Comparison of ENCODE assay signal across 8 mouse cellular contexts in the genomic region with DNA sequence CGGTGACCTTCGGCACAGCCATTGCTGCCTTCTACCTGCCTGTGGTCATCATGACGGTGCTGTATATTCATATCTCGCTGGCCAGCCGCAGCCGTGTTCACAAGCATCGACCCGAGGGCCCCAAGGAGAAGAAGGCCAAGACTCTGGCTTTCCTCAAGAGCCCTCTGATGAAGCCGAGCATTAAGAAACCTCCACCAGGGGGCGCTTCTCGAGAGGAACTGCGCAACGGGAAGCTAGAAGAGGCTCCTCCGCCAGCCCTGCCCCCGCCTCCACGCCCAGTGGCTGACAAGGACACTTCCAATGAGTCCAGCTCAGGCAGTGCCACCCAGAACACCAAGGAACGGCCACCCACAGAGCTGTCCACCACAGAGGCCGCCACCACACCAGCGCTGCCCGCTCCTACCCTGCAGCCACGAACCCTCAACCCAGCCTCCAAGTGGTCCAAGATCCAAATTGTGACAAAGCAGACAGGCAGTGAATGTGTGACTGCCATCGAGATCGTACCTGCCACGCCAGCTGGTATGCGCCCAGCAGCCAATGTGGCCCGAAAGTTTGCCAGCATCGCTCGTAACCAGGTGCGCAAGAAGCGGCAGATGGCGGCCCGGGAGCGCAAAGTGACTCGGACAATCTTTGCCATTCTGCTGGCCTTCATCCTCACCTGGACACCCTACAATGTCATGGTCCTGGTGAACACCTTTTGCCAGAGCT. TPM values are rescaled to one million over a fixed set of nuclear protein-coding genes. Genes with fewer than 3 reads are reported as not detected.
DNase-seq lines count a peak whose midpoint lies in the region; ATAC-seq and TF ChIP-seq lines count a peak whose summit lies in the region.

No protein-coding gene starts in this region.

- peaks cover 35% of the 10 kb centered on the region for H3K4me1 ChIP-seq in cerebellum, adult 2 months (ENCODE audit: control insufficient read depth, insufficient read depth, low read length)
- H3K4me1 ChIP-seq in intestine, embryonic 15.5 days (replicated peaks), result peaks cover 44% of the 10 kb centered on the region
- H3K4me1 ChIP-seq in limb, embryonic 10.5 days, result peaks cover 57% of the 10 kb centered on the region
- H3K4me1 ChIP-seq in midbrain, embryonic 12.5 days, result peaks cover 46% of the 10 kb centered on the region

- no peaks in the 10 kb centered on the region for H3K36me3 ChIP-seq in intestine, embryonic 15.5 days
- peaks cover 31% of the 10 kb centered on the region for H3K36me3 ChIP-seq in limb, embryonic 10.5 days
- no peaks in the 10 kb centered on the region for H3K36me3 ChIP-seq in midbrain, embryonic 12.5 days

- H3K9me3 ChIP-seq in intestine, embryonic 15.5 days, result no peaks in the 10 kb centered on the region
- H3K9me3 ChIP-seq in limb, embryonic 10.5 days (replicated peaks), result no peaks in the 10 kb centered on the region
- H3K9me3 ChIP-seq in midbrain, embryonic 12.5 days, result no peaks in the 10 kb centered on the region

- DNase-seq in left cerebral cortex, adult 18-20 months (ENCODE audit: low spot score in 2 of 2), result peak; percentile 88 to 91
- no peak for DNase-seq in left cerebral cortex, adult 11 months (ENCODE audit: low spot score)
- DNase-seq in cerebellum, adult 2 months, result peak; percentile 81 to 85
- DNase-seq in gastrocnemius, adult 2 months, result peak; percentile 82
- peak; percentile 89 for DNase-seq in limb, embryonic 10.5 days (ENCODE audit: low spot score)
- DNase-seq in spleen, postnatal 14 days (ENCODE audit: low spot score in 2 of 2), result peak; percentile 55 to 76

- H3K27me3 ChIP-seq in cerebellum, adult 2 months (ENCODE audit: control insufficient read depth, insufficient read depth, low read length), result no peaks in the 10 kb centered on the region; the same call in 1 of the 2 replicates
- H3K27me3 ChIP-seq in intestine, embryonic 15.5 days (replicated peaks), result peaks cover 12% of the 10 kb centered on the region
- peaks cover 26% of the 10 kb centered on the region for H3K27me3 ChIP-seq in limb, embryonic 10.5 days (ENCODE audit: low read depth, poor library complexity, severe bottlenecking)
- H3K27me3 ChIP-seq in midbrain, embryonic 12.5 days, result peaks cover 39% of the 10 kb centered on the region

- TF ChIP-seq POLR2A in cerebellum, adult 2 months (IDR thresholded peaks at IDR 0.05; ENCODE audit: borderline replicate concordance, insufficient read depth, low read length), result no peak

- intact Hi-C loops in gastrocnemius, adult 2 months (cut with DNase I), result no loop called here

- no peak for ATAC-seq in intestine, embryonic 15.5 days
- no peak for ATAC-seq in midbrain, embryonic 12.5 days (ENCODE audit: low FRiP score, low read depth)

- H3K27ac ChIP-seq in cerebellum, adult 2 months (ENCODE audit: insufficient read depth, low read length), result no peak overlapping the region
- H3K27ac ChIP-seq in gastrocnemius, adult 2 months, result no peak overlapping the region
- no peak overlapping the region for H3K27ac ChIP-seq in intestine, embryonic 15.5 days
- 0 out of 2 replicates have a peak overlapping the region, but pooled peaks have one; percentile 2 for H3K27ac ChIP-seq in limb, embryonic 10.5 days
- no peak overlapping the region for H3K27ac ChIP-seq in midbrain, embryonic 12.5 days (replicated peaks)

- peak overlapping the region; percentile 35 for H3K4me3 ChIP-seq in cerebellum, adult 2 months (replicated peaks; ENCODE audit: insufficient read depth, low read depth, low read length)
- H3K4me3 ChIP-seq in gastrocnemius, adult 2 months, result peak overlapping the region; percentile 49
- no peak overlapping the region for H3K4me3 ChIP-seq in intestine, embryonic 15.5 days (replicated peaks)
- H3K4me3 ChIP-seq in limb, embryonic 10.5 days, result 0 out of 2 replicates have a peak overlapping the region, but pooled peaks have one; percentile 11
- H3K4me3 ChIP-seq in midbrain, embryonic 12.5 days, result no peak overlapping the region

- no peak overlapping the region for H3K9ac ChIP-seq in intestine, embryonic 15.5 days
- H3K9ac ChIP-seq in midbrain, embryonic 12.5 days (replicated peaks), result no peak overlapping the region

- peak overlapping the region; percentile 46 for H3K4me2 ChIP-seq in intestine, embryonic 15.5 days (replicated peaks)
- peak overlapping the region; percentile 12 for H3K4me2 ChIP-seq in midbrain, embryonic 12.5 days (replicated peaks)

- WGBS in cerebellum, adult 2 months, result 26% methylated on average over 34 of the region's 34 CpGs
- WGBS in intestine, embryonic 15.5 days, result 44% methylated on average over 34 of the region's 34 CpGs
- WGBS in limb, embryonic 10.5 days, result 34% methylated on average over 34 of the region's 34 CpGs
- 49% methylated on average over 34 of the region's 34 CpGs for WGBS in midbrain, embryonic 12.5 days

- peak; percentile 60; the same call in 1 of the 2 replicates for TF ChIP-seq CTCF in cerebellum, adult 2 months (IDR thresholded peaks at IDR 0.05; ENCODE audit: borderline replicate concordance, insufficient read depth, low read depth, low read length)
- peak; percentile 76 for TF ChIP-seq CTCF in gastrocnemius, adult 2 months (IDR thresholded peaks at IDR 0.05)

RNA-seq across cellular contexts. Expression of a gene that starts 0.9 kb away (rescaled TPM):
- 10 to 100 TPM; 56.6 to 61.4 TPM for total RNA-seq in left cerebral cortex, adult 18-20 months (2021)
- 2.0 TPM in 2 replicates for polyA plus RNA-seq in cerebellum, adult 2 months (2012; rRNA removed)
- total RNA-seq in gastrocnemius, adult 2 months (2021), result not detected
- 0.23 and 0.25 TPM in 2 replicates for polyA plus RNA-seq in intestine, embryonic 15.5 days (2015; fragmentation: Nextera tagmentation; extraction: Ambion mirVana)
- 0.67 and 0.76 TPM in 2 replicates for polyA plus RNA-seq in limb, embryonic 10.5 days (2016; fragmentation: Nextera tagmentation; extraction: Ambion mirVana)
- polyA plus RNA-seq in midbrain, embryonic 12.5 days (2016; fragmentation: Nextera tagmentation; extraction: Ambion mirVana), result 0.31 and 0.56 TPM in 2 replicates

RNA-seq across cellular contexts. Expression of a gene that starts 4.1 kb away (rescaled TPM):
- 10 to 100 TPM; 19.0 to 23.8 TPM for total RNA-seq in left cerebral cortex, adult 18-20 months (2021)
- 77.8 and 78.9 TPM in 2 replicates for polyA plus RNA-seq in cerebellum, adult 2 months (2012; rRNA removed)
- total RNA-seq in gastrocnemius, adult 2 months (2021), result under 1 TPM; 0.51 to 0.92 TPM
- polyA plus RNA-seq in intestine, embryonic 15.5 days (2015; fragmentation: Nextera tagmentation; extraction: Ambion mirVana), result 534 and 652 TPM in 2 replicates
- 2,617 and 2,689 TPM in 2 replicates for polyA plus RNA-seq in limb, embryonic 10.5 days (2016; fragmentation: Nextera tagmentation; extraction: Ambion mirVana)
- polyA plus RNA-seq in midbrain, embryonic 12.5 days (2016; fragmentation: Nextera tagmentation; extraction: Ambion mirVana), result 672 and 763 TPM in 2 replicates

RNA-seq across cellular contexts. Expression of a gene that starts 17.5 kb away (rescaled TPM):
- not detected for total RNA-seq in left cerebral cortex, adult 18-20 months (2021)
- polyA plus RNA-seq in cerebellum, adult 2 months (2012; rRNA removed), result not detected in 2 replicates
- not detected for total RNA-seq in gastrocnemius, adult 2 months (2021)
- polyA plus RNA-seq in intestine, embryonic 15.5 days (2015; fragmentation: Nextera tagmentation; extraction: Ambion mirVana), result 0.44 and 0.73 TPM in 2 replicates
- polyA plus RNA-seq in limb, embryonic 10.5 days (2016; fragmentation: Nextera tagmentation; extraction: Ambion mirVana), result 0.33 and 0.56 TPM in 2 replicates
- 0.37 TPM in 2 replicates for polyA plus RNA-seq in midbrain, embryonic 12.5 days (2016; fragmentation: Nextera tagmentation; extraction: Ambion mirVana)

RNA-seq across cellular contexts. Expression of a gene that starts 47.7 kb away (rescaled TPM):
- 100 to 1,000 TPM; 491 to 526 TPM for total RNA-seq in left cerebral cortex, adult 18-20 months (2021)
- 716 and 832 TPM in 2 replicates for polyA plus RNA-seq in cerebellum, adult 2 months (2012; rRNA removed)
- total RNA-seq in gastrocnemius, adult 2 months (2021), result 10 to 100 TPM; 33.7 to 37.5 TPM
- polyA plus RNA-seq in intestine, embryonic 15.5 days (2015; fragmentation: Nextera tagmentation; extraction: Ambion mirVana), result 60.3 and 76.1 TPM in 2 replicates
- polyA plus RNA-seq in limb, embryonic 10.5 days (2016; fragmentation: Nextera tagmentation; extraction: Ambion mirVana), result 57.3 and 59.9 TPM in 2 replicates
- polyA plus RNA-seq in midbrain, embryonic 12.5 days (2016; fragmentation: Nextera tagmentation; extraction: Ambion mirVana), result 24.5 and 26.1 TPM in 2 replicates

Comparison
In these comparisons a context has a peak if more than half of its experiments do, and no peak if none do; other contexts are left out.
1. H3K4me3 ChIP-seq: peak in cerebellum, adult 2 months (single experiment), gastrocnemius, adult 2 months (single experiment) and limb, embryonic 10.5 days (single experiment); none in intestine, embryonic 15.5 days (single experiment) and midbrain, embryonic 12.5 days (single experiment).